Mouse (Mus musculus): ENCODE results near the gene Actr2. TPM values are rescaled to one million over a fixed set of nuclear protein-coding genes. Genes with fewer than 3 reads are reported as not detected.

Gene Actr2
- polyA plus RNA-seq, 1 experiment from 2014 or later: 137 TPM

DNA sequence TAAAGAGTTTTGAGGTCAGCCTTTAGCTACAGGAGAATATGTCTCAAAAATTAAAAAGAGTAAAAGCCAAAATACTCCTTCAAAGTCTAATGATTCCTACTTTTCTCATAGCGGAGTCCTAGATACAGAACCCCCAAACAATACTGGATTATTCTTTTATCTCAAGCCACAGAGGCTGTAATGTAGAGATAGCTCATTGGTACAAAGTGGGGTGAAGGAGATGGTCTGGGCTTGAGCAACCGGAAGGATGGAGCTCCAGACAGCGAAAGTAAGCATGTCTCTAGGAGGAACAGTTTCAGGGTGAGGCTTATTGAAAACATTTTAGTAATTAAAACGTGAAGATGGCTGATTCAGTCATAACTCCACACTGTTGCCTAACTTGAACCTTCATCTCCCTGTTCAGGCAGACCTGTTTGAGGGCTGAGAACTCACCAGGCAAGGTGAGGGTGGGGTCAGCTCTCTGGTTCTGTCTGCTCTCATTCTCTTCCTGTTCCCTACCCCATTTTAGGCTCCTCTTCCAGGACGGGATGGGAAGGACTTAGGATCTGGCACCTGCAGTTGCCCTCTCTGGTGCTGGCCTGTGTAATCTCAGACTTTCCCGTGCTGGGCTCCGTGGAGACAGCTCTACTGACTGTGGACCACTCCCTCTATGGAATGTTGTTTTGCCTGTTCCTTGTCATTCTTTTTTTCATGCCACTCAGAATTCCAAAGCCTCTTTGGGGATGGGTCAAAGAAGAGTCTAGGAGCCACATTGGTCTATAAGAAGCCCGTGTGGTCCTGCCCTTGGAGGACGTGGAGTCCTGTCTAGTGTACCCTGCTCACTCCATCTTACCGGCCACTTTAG, 14.2 kb upstream of the Actr2 start:
- peak; percentile 72; the same call in 1 of the 2 replicates for ATAC-seq (ENCODE audit: insufficient read depth, low FRiP score)

DNA sequence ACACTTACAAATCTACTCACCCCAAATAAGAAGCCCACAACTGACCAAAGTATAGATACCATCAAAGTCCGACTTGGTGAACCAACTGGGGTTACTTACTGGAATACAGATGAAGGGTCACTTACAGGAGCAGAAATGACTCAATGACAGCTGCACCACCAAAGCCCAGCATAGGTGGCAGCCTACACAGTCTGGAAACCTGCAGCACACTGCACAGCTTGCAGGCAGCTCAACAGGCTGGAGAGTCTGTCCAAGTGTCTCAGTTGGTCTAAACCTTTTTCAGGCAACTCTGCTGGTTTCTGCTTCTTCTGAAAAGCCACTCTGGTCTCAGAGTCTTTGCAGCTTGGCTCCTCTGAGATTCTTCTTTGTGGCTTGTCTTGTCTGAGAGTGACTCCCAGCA, 12.7 kb upstream of the Actr2 start:
- Histone ChIP-seq H3K4me1 (ENCODE audit: control insufficient read depth, insufficient read depth, low read length) (no peaks in the 10 kb centered on the region), H3K36me3 (ENCODE audit: control insufficient read depth, insufficient read depth, low read length) (no peaks in the 10 kb centered on the region)

More for the DNA sequence above, 14.2 kb upstream of the Actr2 start:
- Histone ChIP-seq H3K4me1 (ENCODE audit: control insufficient read depth, insufficient read depth, low read length) (no peaks in the 10 kb centered on the region), H3K4me2 (ENCODE audit: low read depth, low read length) (no peak overlapping the region), H3K27me3 (ENCODE audit: control insufficient read depth, insufficient read depth, low read length) (no peaks in the 10 kb centered on the region), H3K36me3 (ENCODE audit: control insufficient read depth, insufficient read depth, low read length) (no peaks in the 10 kb centered on the region), H3K9ac (ENCODE audit: low read length) (no peak overlapping the region), H3K27ac (ENCODE audit: low read length) (peak overlapping the region; percentile 18; the same call in 1 of the 2 replicates), H3K9me3 (replicated peaks; ENCODE audit: control insufficient read depth, low read length) (no peaks in the 10 kb centered on the region), H3K4me3 (replicated peaks; ENCODE audit: low read length) (no peak overlapping the region)
- 63% methylated on average over 10 of the region's 10 CpGs for WGBS

DNA sequence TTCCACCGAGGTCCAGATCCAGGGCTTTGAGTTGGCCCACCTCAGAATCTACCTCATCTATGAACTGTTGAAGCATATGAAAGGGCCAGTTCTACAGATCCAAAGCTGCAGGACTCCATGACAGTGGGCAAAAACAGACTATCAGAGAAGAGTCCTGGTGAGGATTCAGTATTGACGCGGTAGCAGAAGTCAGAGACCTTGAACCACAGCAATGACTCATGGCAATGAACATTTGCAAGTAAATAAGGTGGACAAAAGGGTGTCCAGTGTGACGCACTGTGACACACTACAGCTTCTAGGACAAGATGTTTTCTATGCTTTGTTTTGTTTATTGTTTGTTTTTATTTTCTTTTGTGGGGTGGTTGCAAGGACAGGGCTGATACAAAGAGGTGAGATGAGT, 4.0 kb upstream of the Actr2 start:
- Histone ChIP-seq H3K4me1 (ENCODE audit: control insufficient read depth, insufficient read depth, low read length) (peaks cover 4% of the 10 kb centered on the region), H3K4me2 (ENCODE audit: low read depth, low read length) (no peak overlapping the region), H3K27ac (ENCODE audit: low read length) (no peak overlapping the region), H3K27me3 (ENCODE audit: control insufficient read depth, insufficient read depth, low read length) (no peaks in the 10 kb centered on the region), H3K4me3 (replicated peaks; ENCODE audit: low read length) (no peak overlapping the region), H3K9ac (ENCODE audit: low read length) (no peak overlapping the region), H3K9me3 (replicated peaks; ENCODE audit: control insufficient read depth, low read length) (no peaks in the 10 kb centered on the region), H3K36me3 (ENCODE audit: control insufficient read depth, insufficient read depth, low read length) (no peaks in the 10 kb centered on the region)
- 87% methylated on average over 4 of the region's 4 CpGs for WGBS
- no peak for ATAC-seq (ENCODE audit: insufficient read depth, low FRiP score)

More for the DNA sequence above, 12.7 kb upstream of the Actr2 start:
- ATAC-seq (ENCODE audit: insufficient read depth, low FRiP score): no peak
- no peaks in the 10 kb centered on the region for H3K9me3 ChIP-seq (replicated peaks; ENCODE audit: control insufficient read depth, low read length)
- WGBS: 72% methylated on average over 1 of the region's 1 CpGs
- no peaks in the 10 kb centered on the region for H3K27me3 ChIP-seq (ENCODE audit: control insufficient read depth, insufficient read depth, low read length)
- no peak overlapping the region for H3K4me2 ChIP-seq (ENCODE audit: low read depth, low read length)
- no peak overlapping the region for H3K4me3 ChIP-seq (replicated peaks; ENCODE audit: low read length)
- H3K9ac ChIP-seq (ENCODE audit: low read length): no peak overlapping the region
- no peak overlapping the region for H3K27ac ChIP-seq (ENCODE audit: low read length)

DNA sequence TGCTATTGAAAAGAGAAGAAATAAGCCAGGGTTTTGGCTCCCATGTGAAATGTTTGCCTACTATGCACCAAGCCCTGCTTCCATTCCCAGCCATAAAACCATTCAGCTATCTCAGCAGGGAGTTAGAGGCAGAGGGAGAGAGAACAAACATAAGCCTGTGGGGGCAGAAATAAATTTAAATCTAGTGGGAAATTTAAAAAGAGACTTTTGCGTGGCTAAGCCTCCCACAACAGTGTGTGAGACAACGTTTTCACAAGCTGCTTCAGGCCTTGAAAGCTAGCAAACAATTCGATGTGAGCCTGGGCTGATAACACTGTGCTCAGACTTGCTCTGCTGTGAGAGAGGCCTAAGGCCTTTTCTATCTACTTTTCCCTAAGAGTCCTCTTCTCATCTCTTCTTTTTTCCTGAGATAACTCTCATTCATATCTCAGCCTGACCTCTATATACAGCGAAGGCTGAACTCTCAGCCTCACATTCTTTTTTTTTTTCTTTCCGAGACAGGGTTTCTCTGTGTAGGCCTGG, 3.4 kb upstream of the Actr2 start:
- Histone ChIP-seq H3K27ac (ENCODE audit: low read length) (no peak overlapping the region), H3K4me2 (ENCODE audit: low read depth, low read length) (no peak overlapping the region), H3K27me3 (ENCODE audit: control insufficient read depth, insufficient read depth, low read length) (no peaks in the 10 kb centered on the region), H3K9ac (ENCODE audit: low read length) (no peak overlapping the region), H3K4me1 (ENCODE audit: control insufficient read depth, insufficient read depth, low read length) (peaks cover 8% of the 10 kb centered on the region), H3K4me3 (replicated peaks; ENCODE audit: low read length) (no peak overlapping the region), H3K36me3 (ENCODE audit: control insufficient read depth, insufficient read depth, low read length) (no peaks in the 10 kb centered on the region), H3K9me3 (replicated peaks; ENCODE audit: control insufficient read depth, low read length) (no peaks in the 10 kb centered on the region)
- WGBS: 76% methylated on average over 5 of the region's 5 CpGs
- ATAC-seq (ENCODE audit: insufficient read depth, low FRiP score): no peak

DNA sequence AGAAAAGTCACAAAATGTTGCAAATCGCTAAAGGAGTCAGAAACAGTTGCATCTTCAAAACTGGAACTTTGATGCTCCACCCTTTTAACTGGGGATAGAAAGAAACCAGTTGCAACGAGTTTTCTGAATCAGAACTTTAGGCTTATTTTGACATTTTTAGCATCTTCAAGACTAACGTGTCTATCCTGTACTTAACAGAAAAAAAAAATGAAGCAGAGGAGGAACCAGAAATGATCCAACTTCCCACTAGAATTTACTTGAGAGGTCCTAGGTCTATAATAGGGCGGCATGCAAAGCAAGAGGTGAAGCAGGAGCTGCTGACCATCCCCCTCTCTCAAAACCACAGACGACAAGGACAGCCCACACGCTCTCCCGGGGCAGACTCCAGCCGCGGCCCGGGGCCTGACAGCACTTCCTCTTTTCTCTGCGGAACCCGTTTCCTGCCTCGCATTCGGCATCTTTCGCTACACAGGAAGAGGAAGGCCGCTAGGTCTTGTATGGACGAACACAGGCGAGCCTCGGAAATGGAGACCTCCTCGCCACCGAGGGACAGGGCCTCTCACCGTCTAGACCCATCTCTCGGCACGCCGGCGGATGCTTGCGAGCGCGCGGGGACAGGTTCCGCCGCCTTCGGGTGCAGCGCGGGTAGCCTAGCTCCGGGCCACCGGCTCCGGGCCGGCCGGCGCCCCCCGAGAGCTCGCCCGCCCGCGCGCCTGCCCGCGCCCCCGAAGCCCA, 540 bp downstream of the Actr2 start:
- Histone ChIP-seq H3K4me1 (ENCODE audit: control insufficient read depth, insufficient read depth, low read length) (peaks cover 12% of the 10 kb centered on the region), H3K9me3 (replicated peaks; ENCODE audit: control insufficient read depth, low read length) (no peaks in the 10 kb centered on the region), H3K27ac (ENCODE audit: low read length) (peak overlapping the region; percentile 96), H3K4me3 (replicated peaks; ENCODE audit: low read length) (peak overlapping the region; percentile 83), H3K4me2 (ENCODE audit: low read depth, low read length) (peak overlapping the region; percentile 72), H3K27me3 (ENCODE audit: control insufficient read depth, insufficient read depth, low read length) (no peaks in the 10 kb centered on the region), H3K36me3 (ENCODE audit: control insufficient read depth, insufficient read depth, low read length) (0 out of 2 replicates have a peak, but pooled peaks cover 2% of the 10 kb centered on the region), H3K9ac (ENCODE audit: low read length) (peak overlapping the region; percentile 92)
- under 1% methylated on average over 35 of the region's 50 CpGs for WGBS
- ATAC-seq (ENCODE audit: insufficient read depth, low FRiP score): peak; percentile 49

DNA sequence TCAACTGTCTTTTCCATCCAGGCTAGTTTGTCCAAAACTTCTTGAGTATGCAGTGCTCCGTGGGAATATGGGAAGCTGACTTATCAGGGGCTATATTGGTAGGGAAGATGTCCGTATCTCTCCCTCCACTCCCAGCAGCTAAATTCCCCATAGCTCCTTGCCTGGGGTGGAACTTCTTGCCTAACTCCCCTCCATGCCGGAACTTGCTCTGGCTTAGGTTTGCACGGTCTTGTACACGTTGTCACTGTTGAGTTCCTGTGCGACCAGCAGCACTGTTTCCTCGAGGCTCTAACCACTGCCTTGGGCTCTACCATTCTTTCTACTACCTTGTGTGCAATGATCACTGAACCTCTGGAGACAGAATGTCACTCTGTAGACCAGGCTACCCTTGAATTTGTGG, 4.6 kb downstream of the Actr2 start:
- no peak overlapping the region for H3K4me3 ChIP-seq (replicated peaks; ENCODE audit: low read length)
- peak overlapping the region; percentile 57 for H3K27ac ChIP-seq (ENCODE audit: low read length)
- no peak for ATAC-seq (ENCODE audit: insufficient read depth, low FRiP score)
- 0 out of 2 replicates have a peak, but pooled peaks cover 2% of the 10 kb centered on the region for H3K36me3 ChIP-seq (ENCODE audit: control insufficient read depth, insufficient read depth, low read length)
- WGBS: 87% methylated on average over 7 of the region's 7 CpGs
- H3K27me3 ChIP-seq (ENCODE audit: control insufficient read depth, insufficient read depth, low read length): no peaks in the 10 kb centered on the region
- H3K4me2 ChIP-seq (ENCODE audit: low read depth, low read length): no peak overlapping the region
- H3K9me3 ChIP-seq (replicated peaks; ENCODE audit: control insufficient read depth, low read length): no peaks in the 10 kb centered on the region
- H3K4me1 ChIP-seq (ENCODE audit: control insufficient read depth, insufficient read depth, low read length): peaks cover 9% of the 10 kb centered on the region
- no peak overlapping the region for H3K9ac ChIP-seq (ENCODE audit: low read length)

DNA sequence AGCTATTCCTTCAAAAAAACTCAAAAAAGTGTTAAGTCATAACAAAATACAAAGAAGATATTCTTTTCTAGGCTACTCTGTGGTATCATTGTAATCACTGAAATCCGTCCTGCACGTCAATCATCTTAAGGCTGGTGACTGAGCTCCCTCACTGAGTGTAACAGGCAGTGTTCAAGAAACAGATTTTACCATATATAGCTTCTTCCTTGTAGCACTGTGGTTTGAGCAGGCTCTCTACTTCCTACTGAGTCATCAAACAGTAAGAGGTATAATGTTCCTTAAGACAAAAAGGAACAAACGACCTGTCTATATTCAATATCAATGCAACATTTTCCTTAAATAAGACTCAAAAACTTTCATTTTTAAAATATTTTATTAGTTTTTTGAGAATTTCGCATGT, 5.0 kb downstream of the Actr2 start:
- peak overlapping the region; percentile 57 for H3K27ac ChIP-seq (ENCODE audit: low read length)
- 84% methylated on average over 4 of the region's 4 CpGs for WGBS
- no peaks in the 10 kb centered on the region for H3K27me3 ChIP-seq (ENCODE audit: control insufficient read depth, insufficient read depth, low read length)
- H3K4me1 ChIP-seq (ENCODE audit: control insufficient read depth, insufficient read depth, low read length): peaks cover 9% of the 10 kb centered on the region
- no peak overlapping the region for H3K9ac ChIP-seq (ENCODE audit: low read length)
- no peak overlapping the region for H3K4me2 ChIP-seq (ENCODE audit: low read depth, low read length)
- no peak overlapping the region for H3K4me3 ChIP-seq (replicated peaks; ENCODE audit: low read length)
- no peaks in the 10 kb centered on the region for H3K9me3 ChIP-seq (replicated peaks; ENCODE audit: control insufficient read depth, low read length)
- ATAC-seq (ENCODE audit: insufficient read depth, low FRiP score): no peak
- H3K36me3 ChIP-seq (ENCODE audit: control insufficient read depth, insufficient read depth, low read length): 0 out of 2 replicates have a peak, but pooled peaks cover 2% of the 10 kb centered on the region

DNA sequence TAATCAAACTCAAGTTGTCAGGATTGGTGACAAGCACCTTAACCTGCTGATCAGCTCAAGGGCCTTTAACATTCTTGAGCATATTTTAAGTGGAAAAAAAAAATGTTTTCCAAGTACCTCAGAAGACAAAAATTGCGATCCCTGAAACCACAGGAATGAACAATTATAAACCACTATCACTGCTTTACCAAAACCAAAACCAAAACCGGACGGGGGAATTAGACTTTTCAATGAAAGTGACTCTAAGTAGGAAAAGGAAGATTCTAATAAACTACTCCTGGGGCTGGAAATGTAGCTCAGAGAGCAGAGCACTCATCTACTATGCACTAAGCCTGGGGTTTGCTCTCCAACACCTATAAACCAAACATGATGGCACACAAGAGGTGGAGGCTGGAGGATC, 5.8 kb downstream of the Actr2 start:
- H3K4me3 ChIP-seq (replicated peaks; ENCODE audit: low read length): no peak overlapping the region
- no peak for ATAC-seq (ENCODE audit: insufficient read depth, low FRiP score)
- peaks cover 9% of the 10 kb centered on the region for H3K4me1 ChIP-seq (ENCODE audit: control insufficient read depth, insufficient read depth, low read length)
- H3K27ac ChIP-seq (ENCODE audit: low read length): no peak overlapping the region
- H3K9ac ChIP-seq (ENCODE audit: low read length): no peak overlapping the region
- no peaks in the 10 kb centered on the region for H3K27me3 ChIP-seq (ENCODE audit: control insufficient read depth, insufficient read depth, low read length)
- no peaks in the 10 kb centered on the region for H3K9me3 ChIP-seq (replicated peaks; ENCODE audit: control insufficient read depth, low read length)
- WGBS: 95% methylated on average over 3 of the region's 3 CpGs
- H3K4me2 ChIP-seq (ENCODE audit: low read depth, low read length): no peak overlapping the region
- H3K36me3 ChIP-seq (ENCODE audit: control insufficient read depth, insufficient read depth, low read length): 0 out of 2 replicates have a peak, but pooled peaks cover 2% of the 10 kb centered on the region

DNA sequence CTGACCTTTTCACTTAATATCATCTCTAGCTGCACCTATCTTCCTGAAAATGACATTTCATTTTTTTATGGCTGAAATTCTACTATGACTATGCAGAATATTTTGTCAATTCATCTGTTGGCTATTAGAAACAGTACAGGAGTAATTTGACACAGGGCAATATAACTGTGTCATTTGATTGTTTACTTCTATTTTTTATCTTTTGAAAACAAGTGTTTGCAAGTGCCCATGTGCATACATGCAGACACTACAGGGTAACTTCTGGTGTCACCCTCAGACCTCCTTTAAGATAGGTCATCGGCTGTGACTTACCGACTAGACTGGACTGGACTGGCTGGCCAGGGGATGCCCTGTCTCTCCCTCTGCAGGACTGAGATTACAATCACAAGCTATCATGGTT, 8.8 kb downstream of the Actr2 start:
- no peaks in the 10 kb centered on the region for H3K9me3 ChIP-seq (replicated peaks; ENCODE audit: control insufficient read depth, low read length)
- WGBS: 88% methylated on average over 2 of the region's 2 CpGs

More for the DNA sequence above, 8.8 kb downstream of the Actr2 start:
- no peak overlapping the region for H3K9ac ChIP-seq (ENCODE audit: low read length)
- H3K27me3 ChIP-seq (ENCODE audit: control insufficient read depth, insufficient read depth, low read length): no peaks in the 10 kb centered on the region
- 0 out of 2 replicates have a peak, but pooled peaks cover 5% of the 10 kb centered on the region for H3K36me3 ChIP-seq (ENCODE audit: control insufficient read depth, insufficient read depth, low read length)
- H3K4me1 ChIP-seq (ENCODE audit: control insufficient read depth, insufficient read depth, low read length): no peaks in the 10 kb centered on the region
- no peak overlapping the region for H3K4me3 ChIP-seq (replicated peaks; ENCODE audit: low read length)
- no peak overlapping the region for H3K4me2 ChIP-seq (ENCODE audit: low read depth, low read length)
- ATAC-seq (ENCODE audit: insufficient read depth, low FRiP score): no peak
- no peak overlapping the region for H3K27ac ChIP-seq (ENCODE audit: low read length)
